Mouse (Mus musculus) urinary bladder, postnatal 36 days (tissue): Measurements from ENCODE around the gene Lhpp.

Source experiments
- DNase-seq, 2 experiments: peaks; one replicate each; pipeline ENCODE4 v3.0.0; 2022; ENCODE audit warnings: low spot score in 2 of 2, mixed read lengths in 1 of 2

Gene Lhpp

GRCm38 (mm10) chr7:132738844-132739243 lies 128.4 kb downstream of the Lhpp start:
- no peak for DNase-seq

- no peak for DNase-seq
Measured at GRCm38 (mm10) chr7:132739829-132740228, 129.4 kb downstream of the Lhpp start.

GRCm38 (mm10) chr7:132742912-132743311 lies 132.5 kb downstream of the Lhpp start:
- DNase-seq, result no peak

- no peak for DNase-seq
Measured at GRCm38 (mm10) chr7:132747096-132747495, 136.7 kb downstream of the Lhpp start.

GRCm38 (mm10) chr7:132748076-132748769 lies 137.8 kb downstream of the Lhpp start:
- no peak for DNase-seq

GRCm38 (mm10) chr7:132749504-132749903 lies 139.1 kb downstream of the Lhpp start:
- no peak for DNase-seq

- DNase-seq, result no peak
Measured at GRCm38 (mm10) chr7:132751716-132752115, 141.3 kb downstream of the Lhpp start.

- no peak for DNase-seq
Measured at GRCm38 (mm10) chr7:132753518-132754388, 143.3 kb downstream of the Lhpp start.

GRCm38 (mm10) chr7:132754389-132754750 lies 143.9 kb downstream of the Lhpp start:
- DNase-seq, result no peak
